Mouse (Mus musculus) heart, adult 2 months (tissue): ENCODE results near the gene Swsap1.

Experiments used
- CTCF ChIP-seq: fragments of 200-600 bp; IDR thresholded peaks from 2 replicates; pipeline ENCODE4 v1.8.1; 2022; ENCODE audit warnings: antibody characterized with exemption, mild to moderate bottlenecking, moderate library complexity
- EP300 ChIP-seq: fragments of 200-500 bp; IDR thresholded peaks from 2 replicates; pipeline ENCODE4 v1.6.1; 2011; ENCODE audit warnings: low read depth, low read length, control low read depth; ENCODE audit not compliant: insufficient read depth

- TF ChIP-seq CTCF (no peak), EP300 (no peak)
These were observed 5.9 kb downstream of the Swsap1 start for GRCm38 (mm10) chr9:21961366-21961980.
